In the genomic region with DNA sequence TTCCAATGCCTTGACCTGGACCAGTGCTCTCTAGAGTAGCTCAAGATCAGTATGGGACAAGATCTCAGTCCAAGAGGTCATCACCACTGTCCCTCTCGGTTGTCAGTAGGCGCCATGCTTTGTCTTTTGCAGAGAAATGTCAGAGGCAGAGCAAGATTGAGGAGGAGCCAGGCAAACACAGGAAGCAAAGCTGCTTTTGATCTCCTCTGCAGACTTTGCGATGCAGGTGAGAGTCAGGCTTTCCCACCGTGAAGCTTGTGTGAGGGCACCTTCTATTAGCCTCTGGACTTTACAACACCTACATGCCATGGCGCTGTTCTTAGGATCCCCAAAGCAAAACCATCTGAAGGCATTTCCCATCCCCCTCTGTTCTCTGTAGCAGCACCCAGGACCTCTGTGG, we compare ENCODE assay signal across 9 mouse cellular contexts.
"Had no signal": no experiment of that assay in that cellular context is flagged by ENCODE, and none has a peak within 500 bp of the region (broad histone marks: within the 10 kb centered on the region; RNA-seq: fewer than 3 reads in every experiment).

No protein-coding gene starts in this region.

- DNase-seq: kidney, adult 8-10 months; kidney, postnatal 25 days; layer of hippocampus, adult 9-11 months; left cerebral cortex, postnatal 4 days; lung, adult 18-20 months; midbrain, embryonic 14.5 days; right cerebral cortex, postnatal 4 days; spleen, adult 18-20 months had no signal

- ATAC-seq: intestine, postnatal 0 days had no signal
